Mouse (Mus musculus): ENCODE measurements around the gene Prss12. TPM values are rescaled to one million over a fixed set of nuclear protein-coding genes. Genes with fewer than 3 reads are reported as not detected.

Gene Prss12
- polyA plus RNA-seq (2017; shearing (Covaris generic)): 36.1 TPM

DNA sequence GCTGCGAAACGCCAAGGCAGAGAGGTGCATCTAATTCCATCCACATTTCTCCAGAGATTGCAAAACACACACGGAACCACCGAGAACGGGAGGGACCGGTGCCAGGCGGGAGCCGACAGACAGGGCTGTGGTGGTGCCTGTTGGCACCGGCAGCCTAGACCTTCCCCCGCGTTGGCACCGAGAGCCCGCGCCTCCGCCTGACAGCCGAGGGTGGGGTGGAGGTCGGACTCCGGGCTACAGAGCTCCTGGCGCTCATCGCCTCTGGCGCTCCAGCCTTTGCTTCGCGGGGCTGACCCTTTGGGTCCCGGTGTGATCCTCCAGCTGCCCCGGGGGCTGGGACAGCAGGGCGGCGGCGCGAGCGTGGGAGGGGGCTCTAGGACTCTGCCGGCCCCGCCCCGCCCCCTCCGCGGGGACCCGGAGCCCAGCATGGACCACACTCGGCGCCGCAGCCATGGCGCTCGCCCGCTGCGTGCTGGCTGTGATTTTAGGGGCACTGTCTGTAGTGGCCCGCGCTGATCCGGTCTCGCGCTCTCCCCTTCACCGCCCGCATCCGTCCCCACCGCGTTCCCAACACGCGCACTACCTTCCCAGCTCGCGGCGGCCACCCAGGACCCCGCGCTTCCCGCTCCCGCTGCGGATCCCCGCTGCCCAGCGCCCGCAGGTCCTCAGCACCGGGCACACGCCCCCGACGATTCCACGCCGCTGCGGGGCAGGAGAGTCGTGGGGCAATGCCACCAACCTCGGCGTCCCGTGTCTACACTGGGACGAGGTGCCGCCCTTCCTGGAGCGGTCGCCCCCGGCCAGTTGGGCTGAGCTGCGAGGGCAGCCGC lies at the start of gene Prss12:
Gene Prss12 (plus strand): TSS at position 206 of the 830 bp plus-strand sequence.

Other genes starting within 250 kb of the Prss12 start
- not detected for gene Synpo2, start 210.8 kb upstream of the Prss12 start, polyA plus RNA-seq (2017; shearing (Covaris generic))
- gene Sec24d, start 179.5 kb upstream of the Prss12 start, polyA plus RNA-seq (2017; shearing (Covaris generic)): 35.3 TPM
- gene Mettl14, start 60.8 kb upstream of the Prss12 start, polyA plus RNA-seq (2017; shearing (Covaris generic)): 23.9 TPM
- not detected for gene Ndst3, start 243.9 kb downstream of the Prss12 start, polyA plus RNA-seq (2017; shearing (Covaris generic))